Mouse (Mus musculus) ES-Bruce4 (cell line): Measurements from ENCODE around the gene Slc22a6. TPM values are rescaled to one million over a fixed set of nuclear protein-coding genes. Genes with fewer than 3 reads are reported as not detected.

Experiments used
- H3K27ac ChIP-seq: 2 replicates; pipeline ENCODE4 v1.5.1; 2012; ENCODE audit warnings: low read length, inconsistent platforms; ENCODE audit not compliant: insufficient read depth
- H3K27me3 ChIP-seq: 2 replicates; pipeline ENCODE4 v1.6.1; 2012; ENCODE audit warnings: mild to moderate bottlenecking, low read length, inconsistent platforms; ENCODE audit not compliant: control insufficient read depth, poor library complexity, insufficient read depth, severe bottlenecking
- H3K36me3 ChIP-seq: 2 replicates; pipeline ENCODE4 v1.6.1; 2012; ENCODE audit warnings: inconsistent platforms, mild to moderate bottlenecking, low read length, moderate library complexity; ENCODE audit not compliant: control insufficient read depth, poor library complexity, insufficient read depth, severe bottlenecking
- H3K4me1 ChIP-seq: one replicate; pipeline ENCODE4 v1.8.1; 2011; ENCODE audit warnings: low read length; ENCODE audit not compliant: control insufficient read depth, insufficient read depth
- H3K4me3 ChIP-seq: 2 replicates; pipeline ENCODE4 v1.5.1; 2011; ENCODE audit warnings: low read depth, mild to moderate bottlenecking, low read length
- H3K9ac ChIP-seq: 2 replicates; pipeline ENCODE4 v1.6.1; 2012; ENCODE audit warnings: low read depth, mild to moderate bottlenecking, inconsistent platforms; ENCODE audit not compliant: poor library complexity, severe bottlenecking
- H3K9me3 ChIP-seq: replicated peaks from 2 replicates; pipeline ENCODE4 v1.6.1; 2012; ENCODE audit warnings: mild to moderate bottlenecking, low read length, inconsistent platforms; ENCODE audit not compliant: control insufficient read depth, poor library complexity, insufficient read depth, severe bottlenecking
- CTCF ChIP-seq: IDR thresholded peaks from one replicate; pipeline ENCODE4 v1.8.1; 2011; ENCODE audit warnings: low read depth, low read length
- EP300 ChIP-seq: IDR thresholded peaks from 2 replicates; pipeline ENCODE4 v1.6.1; 2011; ENCODE audit warnings: low read depth, low read length; ENCODE audit not compliant: insufficient read depth
- POLR2A ChIP-seq: IDR thresholded peaks from one replicate; pipeline ENCODE4 v1.8.1; 2011; ENCODE audit warnings: low read length; ENCODE audit not compliant: insufficient read depth
- polyA plus RNA-seq: library from polyadenylated mRNA; stranded (reverse); fragments of >200 nt; gene quantifications from 2 replicates; pipeline ENCODE4 v1.2.4, GENCODE M21; 2011; ENCODE audit warnings: low read depth; ENCODE audit not compliant: missing spikeins, insufficient read depth, insufficient read length

The Slc22a6 gene
- polyA plus RNA-seq, 1 experiment = not detected

DNA sequence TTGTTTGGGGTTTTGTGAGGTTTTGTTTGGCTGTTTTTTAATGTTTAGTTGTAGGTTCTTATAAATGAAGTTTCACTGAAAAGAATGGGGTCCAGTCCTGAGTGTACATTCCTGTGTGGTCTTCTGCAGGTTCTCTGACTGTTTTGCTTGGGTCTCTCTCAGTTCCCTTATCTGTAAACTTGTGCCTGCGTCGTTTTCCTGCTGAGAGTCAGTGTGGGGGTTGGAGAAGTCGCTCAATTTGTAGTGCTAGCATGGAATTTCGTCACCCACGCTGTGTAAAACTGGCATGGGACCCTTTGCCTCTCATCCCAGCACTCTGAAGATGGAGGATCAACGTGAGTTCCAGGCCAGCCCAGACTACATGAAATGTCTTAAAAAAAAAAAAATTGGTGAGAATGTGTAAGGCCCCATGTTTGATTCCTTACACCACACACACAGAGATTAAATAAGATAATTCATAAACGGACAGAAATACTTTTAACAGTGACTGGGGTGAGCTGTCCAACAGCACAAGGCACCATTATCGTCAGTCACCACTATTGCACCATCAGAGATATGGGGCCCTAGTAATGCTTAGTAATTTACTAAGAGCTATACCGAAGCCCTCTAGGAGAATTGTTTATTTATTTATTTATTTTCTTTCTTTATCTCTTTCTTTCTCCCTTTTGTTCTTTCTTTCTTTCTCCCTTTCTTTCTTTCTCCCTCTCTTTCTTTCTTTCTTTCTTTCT, 55.7 kb downstream of the Slc22a6 start:
- Histone ChIP-seq H3K4me3 (no peak overlapping the region), H3K4me1 (peaks cover 3% of the 10 kb centered on the region)

More for the DNA sequence above, 55.7 kb downstream of the Slc22a6 start:
- TF ChIP-seq EP300 = no peak
- TF ChIP-seq CTCF = no peak
- TF ChIP-seq POLR2A = no peak
- H3K27ac ChIP-seq = no peak overlapping the region
- no peak overlapping the region for H3K9ac ChIP-seq
- no peaks in the 10 kb centered on the region for H3K36me3 ChIP-seq
- H3K27me3 ChIP-seq = no peaks in the 10 kb centered on the region
- H3K9me3 ChIP-seq = no peaks in the 10 kb centered on the region

Other genes with a start within 250 kb of the Slc22a6 start
- not detected in 2 replicates for gene Slc22a30, start 212.9 kb upstream of the Slc22a6 start, polyA plus RNA-seq
- gene Slc22a8, start 26.8 kb upstream of the Slc22a6 start, polyA plus RNA-seq = not detected in 2 replicates
- gene Chrm1, start 45.8 kb downstream of the Slc22a6 start, polyA plus RNA-seq = not detected in 2 replicates
- 170 TPM in 2 replicates for gene Slc3a2, start 105.3 kb downstream of the Slc22a6 start, polyA plus RNA-seq
- 81.1 and 97.0 TPM in 2 replicates for gene Wdr74, start 117.8 kb downstream of the Slc22a6 start, polyA plus RNA-seq
- 2.2 TPM in 1 of 2 replicates, not detected in the other for gene 1700092M07Rik, start 122.7 kb downstream of the Slc22a6 start, polyA plus RNA-seq
- gene Stx5a, start 123.4 kb downstream of the Slc22a6 start, polyA plus RNA-seq = 45.6 and 47.1 TPM in 2 replicates
- 122 and 200 TPM in 2 replicates for gene Nxf1, start 139.0 kb downstream of the Slc22a6 start, polyA plus RNA-seq
- 21.4 and 23.4 TPM in 2 replicates for gene Tmem223, start 153.0 kb downstream of the Slc22a6 start, polyA plus RNA-seq
- 29.0 and 34.5 TPM in 2 replicates for gene Tmem179b, start 156.4 kb downstream of the Slc22a6 start, polyA plus RNA-seq
- 17.1 and 17.7 TPM in 2 replicates for gene Taf6l, start 168.4 kb downstream of the Slc22a6 start, polyA plus RNA-seq
- 98.2 and 103 TPM in 2 replicates for gene Polr2g, start 180.5 kb downstream of the Slc22a6 start, polyA plus RNA-seq
- gene Zbtb3, start 184.5 kb downstream of the Slc22a6 start, polyA plus RNA-seq = 3.1 and 4.1 TPM in 2 replicates
- 77.3 and 84.9 TPM in 2 replicates for gene Ttc9c, start 201.3 kb downstream of the Slc22a6 start, polyA plus RNA-seq
- gene Hnrnpul2, start 202.0 kb downstream of the Slc22a6 start, polyA plus RNA-seq = 105 and 108 TPM in 2 replicates
- gene AC129217.1, start 211.7 kb downstream of the Slc22a6 start, polyA plus RNA-seq = 74.8 and 87.2 TPM in 2 replicates
- gene Bscl2, start 219.4 kb downstream of the Slc22a6 start, polyA plus RNA-seq = 32.3 and 36.2 TPM in 2 replicates
- gene Gng3, start 221.2 kb downstream of the Slc22a6 start, polyA plus RNA-seq = 28.3 and 29.7 TPM in 2 replicates
- 1.3 and 2.1 TPM in 2 replicates for gene Lrrn4cl, start 232.7 kb downstream of the Slc22a6 start, polyA plus RNA-seq